ENCODE assay signal across 8 mouse cellular contexts in genomic region chr3:85377946-85378702, GRCm38 (mm10).
DNase-seq lines count a peak whose midpoint lies in the region; ATAC-seq and TF ChIP-seq lines count a peak whose summit lies in the region.

No protein-coding gene starts in this region.

- H3K27ac ChIP-seq in cortical plate, adult 2 months (ENCODE audit: insufficient read depth, low read length) = peak overlapping the region; percentile 75
- peak overlapping the region; percentile 9 to 53; a peak in 3 of 4 replicates for H3K27ac ChIP-seq in heart, embryonic 14.5 days (replicated peaks in 1 of 2; ENCODE audit: control insufficient read depth in 1 of 2, insufficient read depth in 1 of 2, low read depth in 2 of 2, low read length in 2 of 2)
- no peak overlapping the region for H3K27ac ChIP-seq in lung, embryonic 14.5 days (ENCODE audit: low read depth)
- H3K27ac ChIP-seq in thymus, adult 2 months (ENCODE audit: control insufficient read depth, insufficient read depth, low read length) = no peak overlapping the region

- no peak for TF ChIP-seq CTCF in cortical plate, adult 2 months (IDR thresholded peaks at IDR 0.05; ENCODE audit: extremely low read depth, insufficient read depth, low read length)
- TF ChIP-seq CTCF in lung, embryonic 14.5 days (IDR thresholded peaks at IDR 0.05; ENCODE audit: low read depth) = no peak
- TF ChIP-seq CTCF in thymus, adult 2 months (IDR thresholded peaks at IDR 0.05; ENCODE audit: borderline replicate concordance, control insufficient read depth, extremely low read depth, insufficient read depth, low read length, poor library complexity) = no peak

- H3K36me3 ChIP-seq in heart, embryonic 14.5 days (ENCODE audit: control insufficient read depth, insufficient read depth, low read length) = no peaks in the 10 kb centered on the region
- H3K36me3 ChIP-seq in lung, embryonic 14.5 days (ENCODE audit: insufficient read depth) = no peaks in the 10 kb centered on the region
- H3K36me3 ChIP-seq in thymus, adult 2 months (ENCODE audit: control insufficient read depth, insufficient read depth, low read length) = no peaks in the 10 kb centered on the region

- H3K4me3 ChIP-seq in cortical plate, adult 2 months (ENCODE audit: insufficient read depth, low read length) = no peak overlapping the region
- H3K4me3 ChIP-seq in heart, embryonic 14.5 days (ENCODE audit: control insufficient read depth in 1 of 2, insufficient read depth in 1 of 2, low read depth in 1 of 2, low read length in 2 of 2) = no peak overlapping the region
- no peak overlapping the region for H3K4me3 ChIP-seq in lung, embryonic 14.5 days (ENCODE audit: low read depth, low read length)
- no peak overlapping the region for H3K4me3 ChIP-seq in thymus, adult 2 months (ENCODE audit: control insufficient read depth, insufficient read depth, low read length)

- DNase-seq in ovary, postnatal 14 days (ENCODE audit: low spot score) = peak; percentile 15
- DNase-seq in ovary, postnatal 10 days (ENCODE audit: low spot score) = no peak
- peak; percentile 49 for DNase-seq in lung, embryonic 14.5 days
- DNase-seq in thymus, adult 2 months = no peak
- no peak for DNase-seq in spleen, postnatal 36 days (ENCODE audit: low spot score in 2 of 2)

- H3K4me1 ChIP-seq in cortical plate, adult 2 months (ENCODE audit: control insufficient read depth, insufficient read depth, low read length) = peaks cover 15% of the 10 kb centered on the region
- peaks cover 14 to 20% of the 10 kb centered on the region in 2 experiments for H3K4me1 ChIP-seq in heart, embryonic 14.5 days (ENCODE audit: control insufficient read depth in 2 of 2, insufficient read depth in 2 of 2, low read length in 2 of 2)
- H3K4me1 ChIP-seq in lung, embryonic 14.5 days (ENCODE audit: insufficient read depth) = no peaks in the 10 kb centered on the region
- no peaks in the 10 kb centered on the region for H3K4me1 ChIP-seq in thymus, adult 2 months (replicated peaks; ENCODE audit: control insufficient read depth, insufficient read depth, low read length)

- no peak for TF ChIP-seq POLR2A in cortical plate, adult 2 months (IDR thresholded peaks at IDR 0.05; ENCODE audit: extremely low read depth, insufficient read depth, low read length)
- no peak for TF ChIP-seq POLR2A in thymus, adult 2 months (IDR thresholded peaks at IDR 0.05; ENCODE audit: control insufficient read depth, extremely low read depth, insufficient read depth, low read length, poor library complexity)

- peak overlapping the region; percentile 50 for H3K4me2 ChIP-seq in heart, embryonic 14.5 days (ENCODE audit: low read length)
- no peak overlapping the region for H3K4me2 ChIP-seq in lung, embryonic 14.5 days

- no peak overlapping the region for H3K9ac ChIP-seq in heart, embryonic 14.5 days (ENCODE audit: low read length)
- no peak overlapping the region for H3K9ac ChIP-seq in lung, embryonic 14.5 days

- WGBS in heart, embryonic 14.5 days = 25% methylated on average over 13 of the region's 13 CpGs
- 36% methylated on average over 13 of the region's 13 CpGs for WGBS in lung, embryonic 14.5 days
- WGBS in thymus, adult 2 months = 84% methylated on average over 13 of the region's 13 CpGs

- no peak; the same call in 1 of the 2 replicates for ATAC-seq in heart, embryonic 14.5 days (ENCODE audit: insufficient number of reproducible peaks, insufficient read depth, low FRiP score, low read depth)
- peak; percentile 35; the same call in 1 of the 2 replicates for ATAC-seq in lung, embryonic 14.5 days (ENCODE audit: insufficient read depth)
- no peak for ATAC-seq in megakaryocyte-erythroid progenitor cell, adult 5-6 weeks (replicated peaks; ENCODE audit: low FRiP score, low TSS enrichment, poor library complexity, severe bottlenecking)

- H3K9me3 ChIP-seq in heart, embryonic 14.5 days (ENCODE audit: control insufficient read depth, low read length) = peaks cover 4% of the 10 kb centered on the region; the same call in 1 of the 2 replicates
- no peaks in the 10 kb centered on the region for H3K9me3 ChIP-seq in lung, embryonic 14.5 days (ENCODE audit: low read depth, low read length)

- H3K27me3 ChIP-seq in heart, embryonic 14.5 days (ENCODE audit: control insufficient read depth, insufficient read depth, low read length) = no peaks in the 10 kb centered on the region
- no peaks in the 10 kb centered on the region for H3K27me3 ChIP-seq in lung, embryonic 14.5 days (ENCODE audit: insufficient read depth, low read length)
- no peaks in the 10 kb centered on the region for H3K27me3 ChIP-seq in thymus, adult 2 months (ENCODE audit: control insufficient read depth, insufficient read depth, low read length)

Comparison
In these comparisons a context has a peak if more than half of its experiments do, and no peak if none do; other contexts are left out.
1. DNase-seq: peak in ovary, postnatal 14 days (single experiment) and lung, embryonic 14.5 days (single experiment); none in ovary, postnatal 10 days (single experiment), thymus, adult 2 months (single experiment) and spleen, postnatal 36 days (0 of 2).
2. H3K27ac ChIP-seq: peak in cortical plate, adult 2 months (single experiment) and heart, embryonic 14.5 days (2 of 2); none in lung, embryonic 14.5 days (single experiment) and thymus, adult 2 months (single experiment).